Mouse (Mus musculus): ENCODE data around the gene Mgat5. TPM values are rescaled to one million over a fixed set of nuclear protein-coding genes. Genes with fewer than 3 reads are reported as not detected.

The Mgat5 gene
- total RNA-seq, 2 experiments from 2014 or later, result 11.4 to 11.8 TPM

GRCm38 (mm10) chr1:127306024-127306771 is 101.4 kb downstream of the Mgat5 start:
- DNase-seq, result no peak

GRCm38 (mm10) chr1:127307361-127307760 is 102.5 kb downstream of the Mgat5 start:
- DNase-seq, result no peak

GRCm38 (mm10) chr1:127308207-127308725 is 103.5 kb downstream of the Mgat5 start:
- DNase-seq, result no peak

- DNase-seq, result no peak
Measured at GRCm38 (mm10) chr1:127308989-127309701, 104.3 kb downstream of the Mgat5 start.

- no peak for DNase-seq
Measured at GRCm38 (mm10) chr1:127310011-127310410, 105.2 kb downstream of the Mgat5 start.

GRCm38 (mm10) chr1:127310703-127311102 is 105.9 kb downstream of the Mgat5 start:
- DNase-seq, result no peak

GRCm38 (mm10) chr1:127313652-127314350 is 109.0 kb downstream of the Mgat5 start:
- no peak for DNase-seq

- no peak for DNase-seq
Measured at GRCm38 (mm10) chr1:127315763-127316627, 111.2 kb downstream of the Mgat5 start.

- no peak for DNase-seq
Measured at GRCm38 (mm10) chr1:127316651-127317050, 111.8 kb downstream of the Mgat5 start.

GRCm38 (mm10) chr1:127317541-127317940 is 112.7 kb downstream of the Mgat5 start:
- DNase-seq, result no peak

- no peak for DNase-seq
Measured at GRCm38 (mm10) chr1:127318486-127318885, 113.7 kb downstream of the Mgat5 start.

- no peak for DNase-seq
Measured at GRCm38 (mm10) chr1:127319768-127320167, 115.0 kb downstream of the Mgat5 start.

GRCm38 (mm10) chr1:127320956-127321355 is 116.1 kb downstream of the Mgat5 start:
- no peak for DNase-seq

- no peak for DNase-seq
Measured at GRCm38 (mm10) chr1:127321638-127322037, 116.8 kb downstream of the Mgat5 start.

- no peak for DNase-seq
Measured at GRCm38 (mm10) chr1:127322169-127322805, 117.5 kb downstream of the Mgat5 start.

- DNase-seq, result no peak
Measured at GRCm38 (mm10) chr1:127325601-127326198, 120.9 kb downstream of the Mgat5 start.

- no peak for DNase-seq
Measured at GRCm38 (mm10) chr1:127327773-127328172, 123.0 kb downstream of the Mgat5 start.

- no peak for DNase-seq
Measured at GRCm38 (mm10) chr1:127328354-127328875, 123.6 kb downstream of the Mgat5 start.

- no peak for DNase-seq
Measured at GRCm38 (mm10) chr1:127329810-127330209, 125.0 kb downstream of the Mgat5 start.

GRCm38 (mm10) chr1:127337740-127338139 is 132.9 kb downstream of the Mgat5 start:
- no peak for DNase-seq
